Mouse (Mus musculus) heart, postnatal 36 days (tissue): Measurements from ENCODE around the gene Gramd4. TPM values are rescaled to one million over a fixed set of nuclear protein-coding genes. Genes with fewer than 3 reads are reported as not detected.

Source experiments
- DNase-seq, 2 experiments: peaks; one replicate each; pipeline ENCODE4 v3.0.0; 2021 to 2022
- intact Hi-C: fragments of 180-260 bp; cut with DNase I; formaldehyde crosslinking; loops from one replicate; pipeline ENCODE4 v1.15.1; 2025
- total RNA-seq, 2 experiments: library from RNA; stranded (reverse); gene quantifications; 2 replicates each; pipeline ENCODE4 v1.2.3; 2021

The Gramd4 gene
- total RNA-seq, 2 experiments from 2014 or later: 29.6 to 35.3 TPM

DNA sequence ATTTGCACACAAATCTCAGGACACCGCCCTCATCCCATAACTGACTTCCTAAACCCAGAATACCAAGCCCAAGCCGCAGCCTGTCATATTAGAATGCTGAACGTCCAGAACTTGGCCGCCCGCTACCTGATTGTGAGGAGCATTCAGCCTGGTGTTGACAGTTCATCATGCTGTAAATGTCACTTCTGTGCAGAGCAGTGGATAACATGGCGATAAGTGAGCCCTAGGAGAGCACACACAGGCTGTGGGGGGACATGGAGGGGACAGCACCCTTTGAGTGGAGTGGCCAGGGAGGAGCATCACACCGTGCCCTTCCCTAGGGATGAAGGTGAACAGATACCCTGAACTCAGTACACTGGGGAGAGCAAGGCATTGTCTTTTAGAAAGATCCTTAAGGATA lies 51.8 kb downstream of the Gramd4 start:
- peak in 1 of 2 experiments; percentile 59 for DNase-seq
- intact Hi-C loops: no loop called here

DNA sequence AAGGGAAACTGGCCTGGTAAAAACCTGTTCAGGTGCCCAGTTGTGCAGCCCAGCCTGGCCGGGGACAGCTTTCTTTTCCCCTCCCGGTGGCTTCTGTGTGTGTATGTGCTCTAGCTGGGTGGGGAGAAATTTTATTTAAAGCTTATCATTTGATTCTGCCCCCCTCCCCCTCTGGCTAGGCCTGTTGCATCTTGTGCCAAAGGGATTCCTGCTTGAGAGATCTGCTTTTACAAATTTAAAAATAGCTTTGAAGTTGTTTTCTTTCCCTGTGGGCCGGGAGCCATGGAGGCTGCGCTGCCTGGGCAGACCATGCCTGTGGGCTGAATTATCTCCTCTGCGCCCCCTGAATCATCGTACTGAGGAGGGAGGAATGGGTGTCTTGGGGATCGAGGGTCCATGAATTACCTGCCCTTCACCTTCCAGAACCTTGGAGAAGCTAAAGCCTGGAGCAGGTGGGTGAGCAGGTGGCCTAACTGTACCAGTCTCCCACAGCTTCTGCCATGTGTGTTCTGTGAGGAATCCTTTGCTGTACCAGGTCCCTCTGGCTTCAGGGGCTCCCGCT lies 52.2 kb downstream of the Gramd4 start:
- intact Hi-C loops: loop anchor here (2.0 kb wide), 1 partner anchor 19 kb away; no protein-coding TSS in a partner anchor
- DNase-seq: peak; percentile 45 to 59

DNA sequence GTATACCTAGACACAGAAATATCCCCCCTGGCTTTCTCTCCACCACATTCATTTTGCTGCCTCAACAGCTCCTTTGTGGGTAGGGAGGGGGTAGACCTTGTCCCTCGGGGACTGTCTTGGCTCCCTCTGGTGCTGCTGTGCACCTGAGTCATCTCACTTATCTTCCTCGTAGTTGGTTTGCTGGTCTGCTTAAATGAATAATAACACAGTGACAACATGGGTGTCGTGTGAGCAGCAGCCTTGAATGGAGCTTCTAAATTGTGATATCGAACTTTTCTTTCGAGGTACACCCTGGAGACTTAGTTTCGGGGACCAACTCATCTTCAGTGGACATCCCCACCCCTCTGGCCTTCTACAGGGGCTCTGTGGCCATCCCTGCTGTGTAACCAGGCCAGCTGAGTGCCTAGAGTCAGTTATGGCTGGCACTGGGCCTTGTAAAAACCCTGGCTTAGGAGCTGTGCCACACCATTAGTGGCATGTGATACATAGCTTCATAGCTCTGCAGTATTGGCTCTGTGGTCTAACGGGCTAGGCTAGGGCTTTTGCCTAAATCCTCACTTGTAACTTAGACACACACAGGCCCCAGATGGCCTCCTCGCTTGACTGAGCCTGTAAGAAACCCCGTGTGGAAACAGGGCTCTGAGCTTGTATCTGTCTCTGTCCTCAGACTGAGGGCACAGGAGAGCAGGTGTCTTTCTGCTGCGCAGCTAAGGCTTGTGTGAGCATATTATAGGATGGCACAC lies 53.0 kb downstream of the Gramd4 start:
- no peak for DNase-seq
- intact Hi-C loops: loop anchor here (2.0 kb wide), 1 partner anchor 20 kb away; no protein-coding TSS in a partner anchor

DNA sequence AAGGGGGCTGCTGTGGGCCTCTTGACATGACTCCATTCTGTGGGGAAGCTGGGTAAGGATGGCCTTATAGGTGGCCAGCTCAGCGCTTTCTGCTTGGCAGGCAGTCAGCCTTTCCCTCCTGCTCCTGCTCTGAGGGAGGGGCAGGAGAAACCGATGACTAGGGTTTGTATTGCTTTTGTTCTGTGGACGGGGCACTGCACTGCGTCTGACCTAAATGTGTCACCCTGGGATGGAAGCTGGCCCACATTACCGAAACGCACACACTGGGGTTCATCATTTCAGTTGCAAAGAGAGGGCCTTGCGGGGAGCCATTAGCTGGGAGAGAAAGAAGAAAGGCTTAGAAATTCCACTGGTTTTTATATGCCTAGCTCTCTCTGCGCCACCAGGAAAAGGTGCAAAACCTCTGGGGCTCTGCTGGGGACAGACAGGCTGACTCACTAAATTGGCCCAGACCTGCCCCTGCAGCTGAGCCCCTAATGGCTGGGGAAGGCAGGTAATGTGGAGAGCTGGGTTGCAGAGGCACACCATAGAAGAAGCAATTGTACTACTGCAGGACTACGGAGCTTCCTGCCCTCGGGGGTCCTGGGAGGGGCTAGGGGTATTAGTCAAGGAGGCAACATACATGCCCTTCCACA lies 55.3 kb downstream of the Gramd4 start:
- no peak for DNase-seq
- intact Hi-C loops: no loop called here

DNA sequence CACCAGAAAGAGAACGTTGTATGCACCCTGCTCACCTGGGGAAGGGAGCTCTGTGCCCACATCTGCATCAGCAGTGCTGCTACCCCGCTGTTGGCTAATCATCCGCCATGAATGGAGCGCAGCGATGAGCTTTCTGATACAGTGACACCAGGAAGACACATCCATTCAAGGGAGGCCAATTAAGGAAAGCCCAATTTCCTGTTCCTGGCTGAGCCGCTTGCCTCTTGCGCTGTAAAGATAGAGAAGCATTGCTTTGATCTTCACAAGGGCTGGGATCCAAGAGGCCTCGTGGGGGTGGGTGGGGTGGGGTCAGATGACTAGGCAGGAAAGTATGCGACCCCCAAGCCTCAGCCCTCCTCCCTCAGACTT lies 55.8 kb downstream of the Gramd4 start:
- intact Hi-C loops: no loop called here
- DNase-seq: no peak

DNA sequence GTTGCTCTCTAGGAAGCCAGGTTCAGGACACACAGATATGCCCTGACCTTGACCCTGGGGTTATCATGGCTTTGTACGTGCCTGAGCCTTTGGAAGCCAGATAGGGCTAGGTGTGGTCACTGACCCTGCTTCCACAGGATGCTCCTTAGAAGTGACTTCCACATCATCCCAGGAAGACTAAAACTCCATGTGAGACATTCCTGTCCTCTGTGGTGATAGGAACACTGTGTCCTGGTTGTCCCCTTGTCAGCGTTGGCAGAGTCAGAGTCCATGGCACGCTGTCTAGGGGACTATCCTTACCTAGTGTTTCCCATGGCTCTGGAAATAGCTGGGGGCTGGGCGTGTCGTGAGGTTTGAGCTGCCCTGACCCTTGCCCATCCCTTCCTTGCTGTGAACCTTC lies 58.9 kb downstream of the Gramd4 start:
- DNase-seq: peak; percentile 31 to 56
- intact Hi-C loops: no loop called here

DNA sequence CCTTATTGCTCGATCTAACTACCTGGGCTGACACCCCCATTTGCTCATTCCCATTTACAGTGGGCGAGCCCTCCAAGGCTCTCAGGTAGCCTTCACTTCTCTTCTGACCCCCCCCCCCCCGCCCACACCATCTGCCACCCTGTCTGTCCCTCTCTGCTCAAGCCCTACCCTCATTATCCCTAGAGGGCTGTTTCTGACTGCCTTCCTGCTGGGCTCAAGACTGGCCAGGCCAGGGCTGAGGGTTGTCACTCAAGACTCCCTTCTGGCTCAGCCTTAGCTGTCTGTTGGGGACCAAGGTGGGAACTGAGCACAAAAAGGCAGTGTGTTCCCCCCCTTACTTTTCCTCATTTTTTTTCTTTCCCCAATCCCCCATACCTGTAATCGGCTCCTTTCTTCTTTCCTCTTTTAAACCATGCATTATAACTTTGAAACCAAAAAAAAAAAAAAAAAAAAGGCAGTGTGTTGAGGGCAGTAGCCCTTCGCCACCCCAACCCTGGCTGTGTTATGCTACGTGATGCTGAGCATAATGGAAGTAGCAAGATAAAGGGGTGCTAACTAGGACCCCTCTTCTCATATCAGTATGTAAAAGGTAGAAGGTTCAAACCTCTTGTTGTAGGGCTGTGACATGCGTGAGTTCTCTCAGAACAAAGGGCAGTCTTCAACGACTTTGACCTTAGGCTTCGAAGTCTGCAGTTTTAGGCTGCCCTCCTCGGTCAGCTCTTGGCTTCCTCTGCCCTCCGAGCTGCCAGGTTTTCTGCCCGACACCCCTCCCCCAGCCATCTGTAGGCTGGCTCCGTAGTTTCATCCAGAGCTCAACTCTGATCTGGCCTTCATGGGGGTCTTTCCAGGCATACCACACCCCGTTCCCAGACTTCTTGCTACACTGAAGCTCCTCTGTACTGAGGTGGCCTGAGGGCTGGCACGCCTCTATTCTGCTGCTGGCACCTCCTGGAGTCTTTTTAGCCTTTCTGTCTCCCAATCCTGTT lies 59.9 kb downstream of the Gramd4 start:
- intact Hi-C loops: no loop called here
- DNase-seq: no peak

DNA sequence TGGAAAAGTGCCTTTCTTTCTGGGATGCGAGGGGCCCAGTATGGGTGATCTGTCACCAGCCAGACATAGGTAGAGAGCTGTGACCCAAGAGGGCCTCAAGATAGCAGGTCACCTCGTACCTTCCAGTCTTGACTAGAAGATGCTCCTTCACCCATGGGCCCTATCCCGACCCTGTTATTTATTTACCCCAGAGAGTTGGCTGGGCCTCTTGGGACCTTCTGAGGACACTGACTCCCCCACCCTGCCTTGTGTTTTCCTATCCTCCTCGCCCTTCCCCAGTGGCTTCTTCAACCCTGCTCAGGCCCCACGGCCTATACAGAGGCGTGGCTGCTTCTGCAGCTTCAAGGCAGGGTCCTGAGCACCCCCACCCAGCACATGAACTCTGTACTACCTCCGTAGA lies 61.7 kb downstream of the Gramd4 start:
- intact Hi-C loops: no loop called here

DNA sequence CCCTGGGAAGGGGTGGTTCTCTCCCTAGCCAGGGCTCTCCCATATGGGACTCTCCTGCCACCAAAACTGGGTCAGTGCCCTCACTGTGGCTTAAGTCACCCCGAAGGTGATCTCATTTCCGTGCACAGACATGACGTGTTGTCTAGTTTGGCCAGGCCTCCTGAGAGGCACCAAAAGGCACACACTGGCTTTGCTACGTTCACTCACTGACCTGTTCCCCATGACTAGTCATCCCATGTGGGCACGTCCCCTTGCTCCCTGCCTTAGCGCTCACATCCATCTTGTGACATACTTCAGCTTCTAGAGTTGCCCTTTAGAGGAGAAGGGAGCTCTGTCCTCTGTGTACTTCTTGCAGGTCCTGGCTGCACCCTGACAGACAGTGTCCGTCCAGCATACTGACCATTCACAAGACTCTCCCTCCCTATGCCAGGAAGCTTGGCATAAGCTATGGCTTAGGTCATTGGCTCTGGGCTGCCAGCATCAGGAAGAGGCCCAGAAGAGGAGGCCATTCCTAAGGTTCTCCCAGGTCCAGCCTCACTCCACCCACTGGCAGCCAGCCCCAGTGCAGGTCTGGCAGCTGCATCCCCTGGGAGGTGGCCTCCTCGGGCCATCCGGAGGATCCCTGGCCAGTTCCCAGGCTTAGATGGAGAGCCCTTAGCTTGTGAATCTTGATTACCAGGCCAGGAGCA lies 64.9 kb downstream of the Gramd4 start:
- DNase-seq: peak; percentile 66 to 72
- intact Hi-C loops: loop anchor here (2.0 to 10.0 kb wide), 2 partner anchors 32 to 408 kb away; no protein-coding TSS in a partner anchor

More for the DNA sequence above, 61.7 kb downstream of the Gramd4 start:
- no peak for DNase-seq

DNA sequence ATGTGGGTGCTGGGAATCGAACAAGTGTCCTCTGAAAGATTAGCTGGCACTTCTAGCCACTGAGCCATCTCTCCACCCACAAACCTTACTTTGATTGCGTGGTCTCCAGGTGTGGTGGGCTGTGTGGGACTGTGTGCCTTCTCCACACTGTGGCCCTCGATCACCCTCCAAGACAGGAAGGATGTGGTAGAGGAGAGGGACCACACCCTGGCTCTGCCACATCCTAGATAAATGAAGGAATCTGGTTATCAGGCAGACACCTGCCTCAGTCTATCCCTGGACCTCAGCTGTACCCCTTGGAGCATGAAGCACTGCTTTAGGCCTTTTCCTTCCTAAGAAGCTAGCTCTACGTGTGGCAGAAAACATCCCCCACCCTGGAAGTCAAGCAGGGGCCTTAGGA lies 65.9 kb downstream of the Gramd4 start:
- no peak for DNase-seq
- intact Hi-C loops: loop anchor here (2.0 to 10.0 kb wide), 2 partner anchors 33 to 409 kb away; no protein-coding TSS in a partner anchor

DNA sequence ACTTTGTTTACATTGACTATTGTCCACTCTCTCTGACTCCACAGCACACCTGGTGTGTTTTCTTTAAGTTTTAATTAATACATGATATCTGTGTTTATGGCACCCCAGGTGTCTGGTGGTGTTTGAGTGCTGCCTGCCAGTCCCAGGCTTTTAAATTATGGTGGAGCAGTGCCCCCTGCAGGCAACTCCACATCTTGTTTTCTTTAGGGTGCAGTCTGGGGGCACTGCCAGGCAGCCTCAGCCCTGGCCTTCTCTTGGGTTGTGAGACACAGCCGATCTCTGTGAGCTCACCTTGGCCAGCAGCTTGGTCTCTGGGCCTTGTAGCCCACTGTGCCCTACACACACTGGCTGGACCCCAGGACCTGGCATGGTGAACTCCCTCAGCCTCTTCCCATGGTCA lies 66.9 kb downstream of the Gramd4 start:
- peak; percentile 78 to 83 for DNase-seq
- intact Hi-C loops: loop anchor here (1.0 to 10.0 kb wide), 2 partner anchors 70 to 410 kb away; no protein-coding TSS in a partner anchor

DNA sequence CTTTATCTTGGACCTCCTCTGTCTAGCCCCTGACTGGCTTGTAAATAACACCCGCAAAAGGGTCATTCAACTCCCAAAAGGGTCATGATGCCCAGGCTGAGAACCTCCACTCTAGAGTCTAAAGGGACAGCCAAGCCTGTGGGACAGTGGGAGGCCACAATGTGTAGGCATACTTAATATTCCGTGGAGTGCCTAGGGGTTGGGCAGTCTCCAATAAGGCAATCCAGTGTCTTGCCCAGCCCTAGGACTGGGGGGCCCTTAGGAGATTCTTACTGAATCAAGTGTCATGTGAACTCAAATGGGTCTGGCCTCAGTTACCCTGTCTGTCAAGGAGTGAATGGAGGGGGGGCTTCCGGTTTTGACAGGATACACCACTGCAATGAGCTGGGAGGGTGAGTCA lies 71.5 kb downstream of the Gramd4 start:
- intact Hi-C loops: loop anchor here (10.0 kb wide), 1 partner anchor 414 kb away; no protein-coding TSS in a partner anchor
- no peak for DNase-seq

DNA sequence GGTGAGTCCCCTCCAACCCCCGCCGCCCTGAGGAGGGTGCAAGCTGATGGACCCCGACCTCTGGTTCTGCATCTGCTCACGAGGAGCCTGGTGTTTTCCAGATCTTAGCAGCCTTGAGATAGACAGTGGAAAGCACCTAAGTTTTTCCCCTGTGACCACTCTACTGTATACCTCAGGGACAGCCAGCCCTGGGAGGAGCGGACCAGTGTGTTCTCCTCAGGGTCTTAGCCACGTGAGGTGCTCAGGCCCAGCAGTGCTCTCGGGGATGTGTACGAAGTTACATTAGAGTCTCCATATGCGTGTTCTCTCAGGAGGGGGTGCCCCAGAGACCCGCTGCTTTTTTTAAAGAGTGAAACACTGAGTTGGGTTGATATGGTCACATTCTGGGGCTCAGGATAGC lies 73.2 kb downstream of the Gramd4 start:
- intact Hi-C loops: no loop called here

DNA sequence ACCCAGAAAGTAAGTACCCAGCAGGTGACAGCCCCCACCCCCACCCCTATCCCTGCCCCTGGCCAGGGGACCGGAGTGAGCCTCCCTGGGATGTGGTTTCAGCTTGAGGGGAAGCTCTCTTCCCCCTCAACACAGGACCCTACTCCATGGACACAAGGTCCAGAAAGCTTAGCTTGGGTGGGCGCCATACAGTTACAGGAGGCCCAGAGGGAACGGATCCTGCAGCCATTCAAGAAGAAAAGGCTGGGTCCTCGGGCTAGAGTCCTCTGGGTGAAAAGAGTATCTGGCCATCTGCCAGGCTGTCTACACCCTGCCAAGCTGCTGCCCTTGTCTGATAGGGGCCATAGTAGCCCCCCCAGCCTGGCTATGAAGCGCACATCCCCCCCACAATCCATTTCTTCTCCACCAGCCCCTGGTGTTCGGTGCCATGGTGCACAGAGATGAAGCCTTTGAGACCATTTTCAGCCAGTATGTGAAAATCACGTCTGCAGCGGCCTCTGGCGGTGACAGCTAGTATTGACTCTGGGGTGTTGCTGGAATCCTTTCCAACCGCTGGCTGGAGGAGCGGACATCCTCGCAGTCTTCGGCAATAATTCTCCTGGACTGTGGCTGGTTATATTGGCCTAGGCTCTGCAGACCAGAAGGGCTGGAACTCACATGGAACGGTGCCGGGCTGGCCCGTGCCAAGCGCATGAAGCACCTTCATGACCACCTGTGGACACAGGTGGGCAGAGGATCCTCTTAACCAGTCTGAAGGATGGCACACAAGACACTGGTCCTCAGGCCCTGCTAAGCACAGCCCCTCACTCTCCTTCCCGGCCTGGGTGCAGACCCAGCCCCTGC lies 77.7 kb downstream of the Gramd4 start:
- intact Hi-C loops: loop anchor here (2.0 kb wide), 2 partner anchors 80 to 238 kb away; no protein-coding TSS in a partner anchor
- DNase-seq: peak; percentile 90 to 94

More for the DNA sequence above, 73.2 kb downstream of the Gramd4 start:
- DNase-seq: no peak

DNA sequence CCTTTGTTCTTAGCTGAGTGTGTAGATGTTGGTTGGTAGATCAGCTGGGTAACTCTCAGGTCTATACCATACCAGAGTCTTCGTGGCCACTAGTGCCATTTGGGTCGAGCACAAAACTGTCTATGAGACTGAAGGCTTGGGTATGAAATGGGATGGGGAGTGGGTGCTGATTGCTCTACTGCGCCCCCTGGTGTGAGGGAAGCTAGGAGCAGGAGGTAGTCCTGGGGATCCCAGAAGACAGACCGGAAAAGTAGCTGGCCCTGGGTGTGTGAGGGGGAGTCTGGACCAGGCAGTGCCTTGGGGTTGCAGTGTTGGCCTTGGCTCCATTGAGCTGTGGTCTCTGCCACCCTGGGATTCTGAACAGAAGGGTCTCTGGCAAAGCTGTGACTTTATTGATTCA lies 80.1 kb downstream of the Gramd4 start:
- peak; percentile 48 to 68 for DNase-seq
- intact Hi-C loops: no loop called here

DNA sequence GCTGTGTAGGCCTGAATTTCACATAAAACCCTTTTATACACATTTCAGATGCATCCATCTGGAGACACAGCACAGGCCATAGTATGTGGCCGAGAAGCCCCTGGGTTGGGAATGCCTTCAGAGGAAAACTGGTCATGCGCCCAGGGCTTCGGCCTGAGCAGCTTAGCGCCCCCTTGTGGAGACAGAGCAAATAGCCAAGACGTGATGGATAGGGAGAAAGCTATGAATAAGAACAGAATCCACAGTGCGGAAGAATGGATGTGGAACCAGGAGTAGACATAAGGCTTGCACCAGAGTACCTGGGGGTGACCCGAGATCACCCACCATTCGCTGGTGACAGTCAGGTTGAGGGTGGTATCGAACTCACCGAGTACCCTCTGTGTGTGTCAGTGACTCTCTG lies 82.8 kb downstream of the Gramd4 start:
- peak; percentile 58 to 68 for DNase-seq

DNA sequence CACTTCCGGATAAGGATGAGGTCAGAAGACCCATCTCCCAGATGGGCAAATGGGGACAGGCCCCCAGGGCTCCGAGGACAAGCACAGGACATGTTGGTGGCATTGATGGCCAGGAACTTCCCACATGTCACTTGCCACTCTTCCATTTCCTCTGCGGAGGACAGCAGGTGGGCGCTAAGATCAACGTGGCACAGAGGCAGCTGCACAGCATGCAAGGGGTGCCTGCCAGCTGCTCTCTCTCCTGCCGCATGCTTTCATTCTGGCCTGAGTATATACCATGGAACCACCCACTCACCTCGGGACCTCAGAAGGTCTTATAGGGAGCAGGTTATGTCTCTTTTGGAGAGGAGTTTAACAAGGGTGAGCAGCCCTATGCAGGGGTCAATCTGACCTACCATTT lies 87.1 kb downstream of the Gramd4 start:
- no peak for DNase-seq

More for the DNA sequence above, 82.8 kb downstream of the Gramd4 start:
- intact Hi-C loops: loop anchor here (5.0 kb wide), 2 partner anchors 37 to 67 kb away; no protein-coding TSS in a partner anchor

DNA sequence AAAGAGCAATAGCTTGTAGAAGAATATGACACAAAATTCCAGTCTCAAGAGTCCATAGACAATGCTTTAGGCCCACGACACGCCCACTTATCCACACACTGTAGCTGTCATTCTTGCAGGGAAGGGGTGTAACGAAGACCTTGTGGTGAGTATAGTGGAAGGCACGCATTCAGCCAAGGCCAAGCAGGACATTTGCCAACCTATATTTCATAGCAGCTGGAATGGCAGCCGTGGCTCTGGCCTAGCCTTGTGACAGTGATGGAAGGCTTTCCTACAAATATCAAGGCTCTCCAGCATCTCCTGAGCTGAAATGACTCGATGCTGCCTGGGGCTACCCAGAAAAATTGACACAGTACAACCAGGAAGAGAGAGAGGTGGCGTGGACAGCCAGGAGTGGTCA lies 87.6 kb downstream of the Gramd4 start:
- intact Hi-C loops: no loop called here
- no peak for DNase-seq

More for the DNA sequence above, 87.1 kb downstream of the Gramd4 start:
- intact Hi-C loops: loop anchor here (5.0 kb wide), 2 partner anchors 33 to 63 kb away; no protein-coding TSS in a partner anchor
